In the genomic region with DNA sequence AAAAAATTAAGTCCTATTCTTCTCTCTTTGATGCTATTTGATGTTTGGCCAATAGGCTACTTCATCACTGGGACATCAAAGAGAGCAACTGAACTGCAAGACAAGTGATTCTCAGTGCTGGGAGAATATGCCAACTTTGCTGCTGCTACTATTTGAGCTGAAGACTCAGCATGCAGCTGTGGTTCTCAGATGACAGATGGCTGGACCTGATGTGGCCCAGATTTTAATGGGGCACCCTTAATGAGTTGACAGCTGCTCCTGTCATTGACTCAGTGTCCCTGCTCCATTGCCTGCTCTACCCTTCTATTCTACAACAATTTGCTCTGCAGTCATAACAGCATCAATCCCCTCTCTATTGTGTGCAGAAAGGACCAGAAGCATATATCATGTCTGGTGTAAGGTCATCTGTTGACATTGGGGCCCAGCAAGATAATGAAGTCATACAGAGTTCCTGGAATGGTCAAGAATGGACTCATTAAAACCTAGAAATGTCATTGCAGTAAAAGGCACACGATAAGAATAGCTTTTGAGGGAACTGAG, we compare ENCODE assay signal across 14 mouse cellular contexts.
"Had no signal": no experiment of that assay in that cellular context is flagged by ENCODE, and none has a peak within 500 bp of the region (broad histone marks: within the 10 kb centered on the region; RNA-seq: fewer than 3 reads in every experiment).

No protein-coding gene starts in this region.

- H3K4me2 ChIP-seq: liver, embryonic 11.5 days; liver, embryonic 15.5 days; midbrain, embryonic 11.5 days had no signal

- H3K27me3 ChIP-seq: liver, embryonic 15.5 days; megakaryocyte, embryonic 14.5 days had no signal

- H3K4me1 ChIP-seq: limb, embryonic 10.5 days; liver, embryonic 15.5 days; megakaryocyte, embryonic 14.5 days had no signal

- H3K27ac ChIP-seq: left cerebral cortex, adult 2 months; limb, embryonic 10.5 days; liver, embryonic 15.5 days; macrophage had no signal

- H3K9me3 ChIP-seq: limb, embryonic 10.5 days; liver, embryonic 15.5 days had no signal

- H3K4me3 ChIP-seq: left cerebral cortex, adult 2 months; limb, embryonic 10.5 days; liver, embryonic 15.5 days; megakaryocyte, embryonic 14.5 days had no signal

- ATAC-seq: midbrain, embryonic 16.5 days had no signal

- H3K9ac ChIP-seq: liver, embryonic 15.5 days had no signal

- DNase-seq: kidney, adult 2 months; kidney, postnatal 25 days; lung, adult 2 months; lung, postnatal 10 days; right cerebral cortex, postnatal 4 days; thymus, postnatal 36 days had no signal

- H3K36me3 ChIP-seq: limb, embryonic 10.5 days; liver, embryonic 15.5 days had no signal
